Mouse (Mus musculus) CD4-positive, CD25-positive, alpha-beta regulatory T cell, adult 2 months (primary cell): Measurements from ENCODE around the gene Pamr1.

Experiments used
- DNase-seq: peaks from one replicate; pipeline ENCODE4 v3.0.0-alpha.2; 2012; ENCODE audit warnings: low read depth, low spot score

The Pamr1 gene

DNA sequence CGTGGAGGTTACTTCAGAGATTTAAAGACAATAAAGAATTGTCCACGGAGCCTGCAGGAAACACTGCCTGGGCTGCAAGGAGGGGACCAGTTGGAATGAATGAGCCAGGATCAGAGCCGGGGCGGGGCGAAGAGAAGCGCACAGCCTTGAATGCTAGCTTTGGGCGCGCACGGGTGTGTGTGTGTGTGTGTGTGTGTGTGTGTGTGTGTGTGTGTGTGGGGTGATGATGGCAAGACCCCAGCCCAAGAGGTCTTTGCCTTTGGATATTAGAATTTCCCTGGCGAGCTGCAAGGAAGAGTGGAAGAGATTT, 109.7 kb downstream of the Pamr1 start:
- no peak for DNase-seq

DNA sequence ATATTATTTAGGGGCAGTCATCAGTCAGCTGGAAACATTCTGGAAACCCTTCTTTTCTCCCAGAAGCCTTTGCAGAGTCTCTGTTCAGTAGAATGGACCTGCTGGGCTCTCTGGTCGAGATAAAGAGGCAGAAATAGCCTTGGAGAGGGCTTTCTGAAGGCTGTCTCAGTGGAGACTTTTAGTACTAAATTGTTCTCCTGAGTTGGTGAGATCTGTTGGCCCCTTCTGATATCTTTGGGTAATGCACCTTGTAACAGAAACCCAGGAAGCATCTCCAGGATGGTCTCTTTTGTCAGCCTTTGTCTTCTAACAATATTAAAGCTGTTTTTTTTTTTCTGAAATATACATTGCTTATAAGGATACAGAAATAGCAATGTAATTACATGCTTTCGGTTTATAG, 111.2 kb downstream of the Pamr1 start:
- no peak for DNase-seq

DNA sequence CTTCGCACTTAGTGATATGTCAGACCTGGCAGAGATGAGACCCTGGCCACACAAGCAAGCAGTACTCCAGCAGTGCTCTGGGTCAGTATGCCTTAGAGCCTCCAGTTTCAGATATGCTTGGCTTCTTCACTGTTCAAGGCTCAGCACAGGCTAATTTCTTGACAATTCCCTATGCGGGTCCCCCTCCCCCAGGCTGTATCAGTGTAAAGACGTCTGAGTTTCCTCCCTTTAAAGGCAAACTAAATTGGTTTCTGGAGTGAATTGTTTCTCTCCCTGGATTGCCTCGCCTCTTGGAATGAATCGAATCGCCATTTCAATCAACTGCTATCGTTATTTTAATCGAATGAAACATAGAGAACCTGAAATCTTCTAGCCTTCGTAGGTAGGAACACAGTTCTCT, 113.1 kb downstream of the Pamr1 start:
- no peak for DNase-seq

DNA sequence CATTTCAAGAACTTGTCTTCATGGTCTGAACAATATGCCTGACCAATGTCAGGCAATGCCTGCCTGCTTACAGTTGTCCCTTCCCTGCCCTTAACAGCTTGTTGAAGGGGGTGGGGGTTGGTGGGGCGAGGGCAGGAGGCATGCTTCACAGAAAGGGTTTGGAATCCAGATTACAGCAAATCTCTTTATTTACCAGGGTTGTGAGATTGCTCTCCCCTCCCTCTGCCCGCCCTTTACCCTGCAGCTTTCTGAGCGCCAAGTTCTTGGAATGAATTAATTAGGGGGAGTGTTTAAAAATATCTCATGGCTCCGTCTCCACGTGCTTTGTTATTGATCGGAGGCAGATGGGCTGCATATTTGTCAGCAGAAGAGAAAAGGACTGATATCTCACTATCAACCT, 113.5 kb downstream of the Pamr1 start:
- no peak for DNase-seq

DNA sequence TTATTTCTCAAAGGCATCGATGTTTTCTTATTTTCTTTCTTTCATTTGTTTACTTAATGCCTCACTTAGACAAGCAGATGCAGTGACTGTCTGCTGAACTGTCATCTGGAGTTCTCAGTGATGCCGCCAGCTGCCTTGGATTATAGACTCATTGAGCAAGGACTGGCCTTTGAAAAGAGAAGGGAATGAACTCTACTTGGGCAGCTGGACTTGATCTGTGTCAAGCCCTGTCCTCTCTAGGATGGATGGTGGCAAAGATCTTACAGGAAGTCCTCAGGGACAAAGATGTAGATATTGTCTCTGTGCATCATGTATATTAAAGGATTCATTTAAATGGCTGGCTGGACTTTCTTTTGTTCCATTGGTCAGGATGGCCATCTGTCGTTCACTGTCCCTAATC, 114.1 kb downstream of the Pamr1 start:
- no peak for DNase-seq

DNA sequence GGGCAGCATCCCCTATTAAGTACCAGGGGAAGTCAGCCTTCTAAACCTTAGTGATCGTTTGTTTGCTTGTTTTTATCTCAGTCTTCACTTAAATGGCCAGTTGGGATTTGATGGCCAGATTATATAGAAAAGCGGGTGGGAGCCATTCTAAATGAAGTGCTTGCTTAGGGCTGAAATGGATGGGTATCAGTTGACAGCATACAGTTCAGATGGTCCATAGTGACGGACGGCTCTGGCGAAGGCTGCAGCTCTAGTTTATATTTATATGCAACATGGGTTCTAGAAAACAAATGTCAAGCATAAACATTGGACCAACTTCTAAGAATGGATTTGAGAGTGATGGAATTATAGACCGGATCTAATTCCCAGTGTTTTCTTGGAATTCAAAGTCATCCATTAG, 118.2 kb downstream of the Pamr1 start:
- no peak for DNase-seq

DNA sequence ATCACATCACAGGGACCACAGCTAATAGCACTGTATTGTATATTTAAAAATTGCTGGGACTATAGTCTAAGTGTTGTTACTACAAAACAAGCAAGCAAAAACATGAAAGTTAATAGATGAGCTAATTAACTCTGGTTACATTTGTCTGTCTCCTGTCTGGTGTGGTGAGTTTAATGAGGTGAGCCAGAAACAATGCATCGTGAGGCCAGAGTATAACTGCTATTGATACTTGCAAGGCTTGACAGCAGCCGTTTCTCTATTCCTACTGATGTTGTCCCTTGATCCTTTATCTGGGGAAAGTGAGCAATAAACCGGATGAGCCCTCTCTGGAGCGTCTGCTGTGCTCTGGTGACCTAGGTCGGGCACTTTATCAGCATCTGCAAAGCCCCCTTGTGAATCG, 119.8 kb downstream of the Pamr1 start:
- DNase-seq: no peak

DNA sequence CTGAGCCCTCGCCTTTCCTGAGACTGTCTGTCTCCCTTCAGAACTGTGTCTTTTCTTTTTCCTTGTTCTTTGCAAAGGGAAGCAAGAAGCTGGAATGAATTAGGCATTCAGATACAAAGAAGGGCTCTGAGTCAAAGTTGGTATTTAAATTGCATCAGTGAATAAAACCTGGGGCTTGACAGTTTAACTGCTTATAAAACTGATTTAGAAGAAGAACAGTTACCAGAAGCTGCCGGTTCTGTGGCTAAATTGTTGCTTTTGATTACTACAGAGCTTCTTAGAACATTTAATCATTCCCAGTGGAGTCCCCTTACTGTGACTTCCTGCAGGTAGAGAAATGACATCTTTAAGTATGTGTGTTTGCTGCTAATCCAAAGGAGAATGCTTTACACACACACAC, 124.8 kb downstream of the Pamr1 start:
- no peak for DNase-seq

DNA sequence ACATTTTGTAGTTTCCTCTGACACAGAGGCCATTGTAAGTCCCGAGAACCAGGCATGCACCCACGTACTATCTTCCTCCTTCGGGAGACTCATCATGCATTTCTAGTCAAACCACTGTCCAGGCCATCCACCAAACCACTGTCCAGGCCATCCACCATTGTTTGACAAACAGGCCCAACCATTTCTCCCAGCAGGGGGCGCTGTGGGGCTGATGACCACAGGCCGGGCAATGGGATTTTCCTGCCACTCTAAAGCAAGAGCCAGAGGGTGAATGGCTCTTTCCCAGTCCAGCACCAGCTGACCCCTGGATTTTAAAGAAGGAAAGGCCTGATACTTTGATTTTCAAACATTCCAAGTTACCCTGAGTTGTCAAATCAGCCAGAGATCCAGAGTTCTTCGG, 125.5 kb downstream of the Pamr1 start:
- peak; percentile 59 for DNase-seq

DNA sequence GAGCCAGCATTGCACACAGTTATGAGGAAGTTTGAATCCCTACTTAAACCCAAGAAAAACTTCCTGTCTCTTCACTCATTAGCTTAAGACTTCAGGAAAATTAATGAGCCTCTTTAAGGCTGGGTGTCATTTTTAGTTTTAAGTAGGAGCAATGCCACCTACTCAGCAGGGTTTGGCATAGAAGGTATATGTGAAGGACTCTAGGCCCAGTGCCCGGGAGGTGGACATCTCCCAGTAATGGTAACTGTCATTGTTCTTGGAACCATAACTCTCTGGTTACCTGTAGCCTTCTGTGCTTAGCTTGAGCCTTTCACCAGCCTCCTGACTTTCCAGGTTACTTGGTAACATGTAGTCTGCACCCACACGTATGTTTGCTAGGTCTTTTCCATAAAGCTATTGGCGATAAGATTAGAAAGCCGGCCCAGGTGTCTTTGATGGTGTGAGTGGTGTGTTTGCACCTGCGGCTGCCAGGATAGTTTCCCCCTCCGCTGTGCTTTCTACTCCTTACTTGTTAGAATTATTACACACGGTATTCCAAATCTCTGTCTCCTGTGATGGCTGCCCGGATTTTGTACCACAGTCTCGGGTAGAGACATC, 127.0 kb downstream of the Pamr1 start:
- DNase-seq: no peak

DNA sequence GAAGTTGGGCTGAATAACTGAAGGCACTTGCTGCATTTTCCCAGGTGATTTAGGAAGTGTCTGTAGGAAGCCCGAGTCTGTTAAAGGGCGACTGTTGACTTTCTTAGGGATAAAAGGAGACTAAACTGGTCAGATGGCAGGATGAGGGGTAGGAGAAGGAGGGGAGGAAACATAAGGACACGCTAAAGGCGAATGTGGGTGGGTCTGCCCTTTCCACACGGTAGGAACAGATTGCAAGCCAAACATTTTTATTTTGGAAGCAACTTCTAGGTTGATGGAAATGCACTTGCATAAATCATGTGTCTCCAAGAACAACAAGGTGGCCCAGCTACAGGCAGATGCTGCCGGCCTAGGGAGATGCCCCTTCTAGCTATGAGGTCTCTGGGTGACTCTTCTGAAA, 127.6 kb downstream of the Pamr1 start:
- DNase-seq: no peak

DNA sequence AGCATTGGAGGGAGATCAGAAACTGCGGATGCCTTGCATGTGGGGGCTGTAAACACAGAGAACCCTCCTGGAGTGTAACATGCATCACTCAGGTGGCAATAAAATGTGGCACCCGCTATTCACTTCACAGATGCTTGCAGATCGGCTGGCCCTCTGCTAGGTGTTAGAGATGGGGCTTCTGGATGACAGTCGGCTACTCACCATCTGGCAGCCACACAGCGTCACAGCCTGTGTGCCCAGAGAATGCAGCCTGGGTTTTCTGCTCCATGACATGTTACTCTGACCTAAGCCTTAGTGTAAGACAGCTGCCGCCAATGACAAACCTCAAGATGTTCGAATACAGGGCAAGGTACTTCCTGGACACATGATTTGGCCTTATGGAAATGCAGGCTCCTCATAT, 131.5 kb downstream of the Pamr1 start:
- DNase-seq: no peak

DNA sequence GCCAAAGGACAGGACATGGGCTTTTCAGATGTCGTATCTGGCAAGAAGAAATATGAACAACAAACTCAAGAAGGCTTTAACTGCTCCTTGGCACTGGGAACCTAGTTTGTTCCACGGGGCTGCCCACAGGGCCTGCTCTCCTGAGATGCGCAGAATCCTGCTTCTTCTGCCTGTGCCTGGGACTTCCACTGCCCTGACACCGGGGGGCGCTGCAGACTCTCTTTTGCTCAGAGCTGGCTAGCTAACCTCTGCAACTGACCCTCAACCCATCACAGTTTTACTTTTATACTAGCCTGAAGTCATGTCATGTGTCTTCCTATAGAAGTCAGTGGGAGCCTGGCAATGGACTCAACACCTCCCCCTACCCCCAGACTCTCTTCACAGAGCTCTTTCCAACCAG, 132.4 kb downstream of the Pamr1 start:
- peak; percentile 62 for DNase-seq

DNA sequence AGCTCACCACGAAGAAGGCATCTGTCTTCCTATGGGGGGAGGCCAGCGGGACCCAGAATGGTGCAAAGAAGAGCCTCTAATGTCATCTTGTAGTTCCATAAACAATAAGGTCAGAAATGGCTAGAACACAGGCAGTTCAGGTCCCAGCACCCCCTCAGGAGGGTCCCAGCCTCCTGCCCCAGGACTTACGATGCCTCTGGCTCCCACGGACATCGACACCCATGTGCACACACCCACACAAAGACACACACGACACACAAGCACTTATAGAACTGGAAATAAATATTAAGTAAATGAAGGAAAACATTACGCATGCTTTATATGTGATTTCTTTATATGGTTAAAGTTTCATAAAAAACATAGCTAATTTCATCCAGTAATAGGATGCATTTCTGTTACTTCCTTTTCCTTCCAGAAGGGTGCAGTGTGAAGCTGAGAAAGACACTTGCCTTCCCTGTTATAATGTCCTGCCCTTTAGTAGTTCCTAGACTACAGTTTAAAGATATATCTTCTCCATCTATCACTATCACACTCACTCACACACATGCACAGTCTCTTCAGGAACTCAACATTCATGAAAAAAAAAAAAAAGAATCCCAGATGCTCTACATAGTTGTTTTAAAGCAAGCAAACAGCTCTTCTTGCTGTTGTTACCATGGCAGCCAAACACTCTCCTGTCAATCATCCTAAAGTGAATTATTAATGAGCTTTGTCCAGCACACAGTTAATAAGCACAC, 135.7 kb downstream of the Pamr1 start:
- peak; percentile 37 for DNase-seq

DNA sequence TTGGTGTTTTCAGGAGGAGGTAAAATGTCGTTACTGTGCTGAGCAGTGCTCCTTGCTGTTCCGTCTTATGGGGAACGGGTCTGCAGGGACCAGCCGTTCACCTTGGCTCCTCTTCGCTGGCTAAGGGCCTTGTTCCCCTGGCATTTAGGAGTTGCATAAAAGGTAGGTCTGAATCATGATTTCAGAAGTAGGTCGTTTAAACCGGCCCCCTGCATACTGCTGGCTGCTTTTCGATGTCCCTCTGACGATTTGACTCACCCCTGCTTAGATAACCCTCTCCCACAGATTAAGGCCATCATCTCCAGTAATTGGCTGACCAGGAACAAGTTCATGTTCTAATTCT, 136.3 kb downstream of the Pamr1 start:
- no peak for DNase-seq
